Mouse (Mus musculus): Measurements from ENCODE around the gene Naif1. TPM values are rescaled to one million over a fixed set of nuclear protein-coding genes. Genes with fewer than 3 reads are reported as not detected.
A peak's percentile ranks its signal among the peaks of the same experiment; 100 is the strongest.

Gene Naif1
- polyA plus RNA-seq, 1 experiment from 2014 or later: 2.4 TPM

DNA sequence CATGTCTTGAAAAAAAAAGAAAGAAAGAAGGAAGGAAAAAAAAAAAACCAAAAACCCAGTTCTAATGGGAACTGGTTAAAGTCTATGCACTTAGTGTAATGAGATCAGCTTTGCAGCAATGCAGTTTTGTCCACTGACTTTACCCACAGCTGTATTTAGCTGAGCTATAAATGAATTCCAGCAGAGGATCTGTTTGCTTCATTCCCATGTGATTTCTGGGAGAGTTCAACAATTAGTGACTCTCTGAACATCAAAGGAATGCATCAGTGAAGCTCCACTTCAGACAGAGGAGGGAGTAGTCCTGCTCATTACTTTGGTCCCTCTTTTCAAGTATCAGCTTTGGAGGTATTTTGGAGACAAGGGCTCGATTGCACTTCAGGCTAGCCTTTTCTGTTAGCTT, 4.7 kb upstream of the Naif1 start:
- H3K4me1 ChIP-seq (replicated peaks): peaks cover 76% of the 10 kb centered on the region

DNA sequence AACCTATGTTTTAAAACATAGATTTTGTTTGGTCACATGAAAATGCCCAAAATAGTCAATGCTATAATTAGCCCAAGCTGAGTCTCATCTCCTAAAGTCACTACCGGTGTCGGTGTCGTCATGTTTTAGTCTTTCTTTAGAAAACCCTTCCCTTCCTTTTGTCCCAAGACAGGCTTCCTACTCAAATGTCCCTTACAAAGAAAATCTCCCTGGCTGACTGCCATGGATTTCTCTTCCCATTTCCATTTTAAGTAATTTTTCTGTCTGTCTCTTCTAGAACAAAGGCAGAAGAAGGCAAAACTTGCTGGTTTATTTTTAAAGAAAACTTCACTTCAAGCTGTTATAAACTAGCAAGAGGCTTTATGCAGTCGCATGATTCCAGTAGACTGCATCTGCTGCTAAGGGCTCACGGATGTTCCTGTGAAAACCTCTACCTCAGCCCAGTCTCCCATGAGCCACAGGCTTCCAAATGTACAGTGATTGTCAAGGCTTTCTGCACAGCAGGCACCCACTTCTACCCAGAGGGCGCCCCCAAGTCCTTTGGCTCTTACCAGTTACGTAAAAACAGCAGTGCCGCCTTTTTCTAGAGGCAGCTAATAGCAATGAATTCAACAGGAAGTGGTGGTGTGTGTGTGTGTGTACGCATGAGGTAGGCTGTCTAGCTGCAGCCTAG, 2.9 kb upstream of the Naif1 start:
- H3K9me3 ChIP-seq (replicated peaks): no peaks in the 10 kb centered on the region
- H3K4me3 ChIP-seq (replicated peaks): no peak overlapping the region
- no peaks in the 10 kb centered on the region for H3K27me3 ChIP-seq
- H3K36me3 ChIP-seq (replicated peaks): 0 out of 2 replicates have a peak, but pooled peaks cover 6% of the 10 kb centered on the region
- H3K4me2 ChIP-seq: peak overlapping the region; percentile 39
- H3K4me1 ChIP-seq (replicated peaks): peaks cover 73% of the 10 kb centered on the region
- H3K9ac ChIP-seq: 0 out of 2 replicates have a peak overlapping the region, but pooled peaks have one; percentile 5
- ATAC-seq (ENCODE audit: insufficient read depth): no peak
- WGBS (ENCODE audit: insufficient replicate concordance): 28% methylated on average over 9 of the region's 9 CpGs
- peak overlapping the region; percentile 76 for H3K27ac ChIP-seq (replicated peaks)

More for the DNA sequence above, 4.7 kb upstream of the Naif1 start:
- no peak for ATAC-seq (ENCODE audit: insufficient read depth)
- WGBS (ENCODE audit: insufficient replicate concordance): 51% methylated on average over 1 of the region's 1 CpGs
- Histone ChIP-seq H3K27me3 (no peaks in the 10 kb centered on the region), H3K4me3 (replicated peaks) (no peak overlapping the region), H3K9ac (no peak overlapping the region), H3K4me2 (no peak overlapping the region), H3K36me3 (replicated peaks) (0 out of 2 replicates have a peak, but pooled peaks cover 6% of the 10 kb centered on the region), H3K9me3 (replicated peaks) (no peaks in the 10 kb centered on the region), H3K27ac (replicated peaks) (no peak overlapping the region)

DNA sequence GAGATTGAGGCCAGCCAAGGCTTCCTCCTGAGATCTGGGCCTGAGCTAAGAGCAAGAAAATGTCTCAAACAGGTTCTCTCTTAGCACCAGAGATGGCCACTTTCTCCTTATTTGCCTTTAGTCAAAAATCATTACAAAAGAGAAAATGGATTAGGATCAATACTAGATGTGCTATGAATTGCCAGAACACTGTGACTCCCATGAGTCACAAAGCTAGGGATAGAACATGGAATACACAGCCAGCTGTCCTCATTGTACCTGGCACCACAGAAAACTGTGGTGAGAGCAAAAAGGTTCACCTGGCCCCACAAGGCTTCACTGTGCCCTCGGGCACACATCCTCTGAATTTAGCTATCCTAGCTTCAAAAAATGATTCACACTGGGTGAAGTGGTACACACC, 1.8 kb upstream of the Naif1 start:
- ATAC-seq (ENCODE audit: insufficient read depth): no peak
- H3K4me1 ChIP-seq (replicated peaks): peaks cover 75% of the 10 kb centered on the region
- H3K9me3 ChIP-seq (replicated peaks): no peaks in the 10 kb centered on the region
- WGBS (ENCODE audit: insufficient replicate concordance): 50% methylated on average over 1 of the region's 1 CpGs
- no peak overlapping the region for H3K4me3 ChIP-seq (replicated peaks)
- H3K36me3 ChIP-seq (replicated peaks): 0 out of 2 replicates have a peak, but pooled peaks cover 6% of the 10 kb centered on the region
- no peak overlapping the region; the same call in 1 of the 2 replicates for H3K27ac ChIP-seq (replicated peaks)
- no peak overlapping the region; the same call in 1 of the 2 replicates for H3K4me2 ChIP-seq
- no peaks in the 10 kb centered on the region for H3K27me3 ChIP-seq
- H3K9ac ChIP-seq: 0 out of 2 replicates have a peak overlapping the region, but pooled peaks have one; percentile 8

DNA sequence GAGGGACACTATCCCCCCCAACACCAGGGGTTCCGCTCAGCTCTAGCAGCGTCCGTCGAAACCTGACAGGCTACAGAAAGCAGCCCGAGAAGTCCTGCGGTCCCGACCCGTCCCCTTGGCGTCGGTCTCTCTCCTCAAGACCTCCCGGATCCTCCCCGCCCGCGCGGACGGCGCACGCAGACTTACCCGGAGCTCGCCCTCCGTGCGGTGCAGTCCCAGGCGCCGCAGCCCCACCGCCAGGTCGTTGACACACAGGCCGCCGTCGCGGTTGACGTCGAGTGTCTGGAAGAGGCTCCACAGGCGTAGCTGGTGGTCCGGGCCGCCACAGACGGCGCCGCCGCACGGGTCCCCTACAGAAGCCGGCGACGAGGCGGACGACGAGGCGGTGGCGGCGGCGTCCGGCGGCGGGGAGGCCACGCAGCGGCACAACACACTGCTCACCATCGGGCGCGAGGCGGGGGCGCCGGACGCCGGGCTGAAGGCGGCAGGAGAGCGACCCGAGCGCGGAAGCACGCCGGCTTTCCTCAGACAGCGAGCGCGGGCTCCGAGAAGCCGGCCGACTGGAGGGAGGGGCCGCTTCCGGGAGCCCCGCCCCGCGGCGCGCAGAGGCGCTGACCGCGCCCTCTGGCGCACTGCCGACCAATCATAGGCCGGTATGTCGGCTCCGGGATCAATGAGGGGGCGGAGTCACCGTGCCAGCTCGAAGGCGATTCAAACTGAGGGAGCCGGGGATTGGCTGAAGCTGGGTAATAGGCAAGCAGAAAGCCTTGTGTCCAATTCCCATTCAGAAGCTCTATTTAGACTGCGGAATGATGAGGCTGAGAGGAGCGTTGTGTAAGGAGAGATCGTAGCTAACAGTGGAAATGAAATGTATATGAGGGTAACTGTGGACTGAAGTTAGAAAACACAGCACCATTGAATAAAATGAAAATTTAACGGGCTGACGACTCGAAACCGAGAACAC, 906 bp downstream of the Naif1 start, which contains the start of gene Slc25a25:
Slc25a25 (minus strand) TSS at position 565 of the 964 bp plus-strand sequence.
- ATAC-seq (ENCODE audit: insufficient read depth): peak; percentile 88
- peak within 1 kb of the TSS; percentile 93 for H3K9ac ChIP-seq
- peak within 1 kb of the TSS; percentile 97 for H3K4me2 ChIP-seq
- H3K27ac ChIP-seq (replicated peaks): peak within 1 kb of the TSS; percentile 98
- under 1% methylated on average over 103 of the region's 103 CpGs for WGBS (ENCODE audit: insufficient replicate concordance)
- H3K4me1 ChIP-seq (replicated peaks): peaks cover 67% of the 10 kb centered on the region
- H3K9me3 ChIP-seq (replicated peaks): no peaks in the 10 kb centered on the region
- peaks cover 12% of the 10 kb centered on the region; the same call in 1 of the 2 replicates for H3K36me3 ChIP-seq (replicated peaks)
- no peaks in the 10 kb centered on the region for H3K27me3 ChIP-seq
- H3K4me3 ChIP-seq (replicated peaks): peak within 1 kb of the TSS; percentile 94

DNA sequence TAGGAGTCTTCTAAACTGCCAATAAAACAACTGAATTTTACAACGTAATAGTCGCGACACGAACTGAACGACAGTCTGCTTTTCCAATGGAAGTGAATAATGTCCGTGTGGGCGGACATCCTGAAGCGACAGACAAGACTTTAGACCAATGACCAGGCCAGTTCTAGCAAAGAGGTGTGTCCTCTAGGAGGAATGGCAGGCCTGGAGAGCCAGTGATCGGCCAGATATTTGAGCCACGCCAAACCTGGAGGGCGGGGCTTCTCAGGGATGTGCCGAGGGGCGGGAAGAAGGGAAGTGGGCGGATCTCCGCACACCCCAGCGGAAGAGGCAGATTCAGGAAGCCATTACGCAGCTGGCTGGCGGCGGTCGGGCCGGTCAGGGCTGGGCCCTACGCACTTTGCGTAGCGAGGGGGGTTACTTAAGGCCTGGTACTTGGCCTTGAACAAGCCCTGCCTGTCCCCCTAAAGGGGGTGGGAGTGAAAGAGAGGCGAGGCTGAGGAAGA, 1.7 kb downstream of the Naif1 start:
- peak overlapping the region; percentile 65 for H3K9ac ChIP-seq
- H3K27ac ChIP-seq (replicated peaks): peak overlapping the region; percentile 98
- 0% methylated on average over 25 of the region's 25 CpGs for WGBS (ENCODE audit: insufficient replicate concordance)
- H3K4me1 ChIP-seq (replicated peaks): peaks cover 63% of the 10 kb centered on the region
- peak; percentile 96 for ATAC-seq (ENCODE audit: insufficient read depth)
- H3K9me3 ChIP-seq (replicated peaks): no peaks in the 10 kb centered on the region
- peak overlapping the region; percentile 97 for H3K4me2 ChIP-seq
- H3K27me3 ChIP-seq: no peaks in the 10 kb centered on the region
- H3K4me3 ChIP-seq (replicated peaks): peak overlapping the region; percentile 94
- peaks cover 13% of the 10 kb centered on the region; the same call in 1 of the 2 replicates for H3K36me3 ChIP-seq (replicated peaks)

DNA sequence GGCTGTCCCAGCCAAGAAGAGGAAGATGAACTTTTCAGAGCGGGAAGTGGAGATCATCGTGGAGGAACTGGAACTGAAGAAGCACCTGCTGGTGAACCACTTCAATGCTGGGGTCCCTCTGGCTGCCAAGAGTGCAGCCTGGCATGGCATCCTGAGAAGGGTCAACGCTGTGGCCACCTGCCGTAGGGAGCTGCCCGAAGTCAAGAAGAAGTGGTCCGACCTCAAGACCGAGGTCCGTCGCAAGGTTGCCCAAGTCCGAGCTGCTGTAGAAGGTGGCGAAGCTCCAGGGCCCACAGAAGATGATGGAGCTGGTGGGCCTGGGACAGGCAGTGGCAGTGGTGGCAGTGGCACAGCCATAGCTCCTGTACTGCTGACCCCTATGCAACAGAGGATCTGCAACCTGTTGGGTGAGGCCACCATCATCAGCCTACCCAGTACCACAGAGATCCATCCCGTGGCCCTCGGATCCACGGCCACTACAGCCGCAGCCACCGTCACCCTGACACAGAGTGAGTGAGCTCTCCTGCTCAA, 2.2 kb downstream of the Naif1 start:
- WGBS (ENCODE audit: insufficient replicate concordance): 83% methylated on average over 16 of the region's 16 CpGs
- Histone ChIP-seq H3K36me3 (replicated peaks) (peaks cover 13% of the 10 kb centered on the region; the same call in 1 of the 2 replicates), H3K27me3 (no peaks in the 10 kb centered on the region), H3K9ac (peak overlapping the region; percentile 51), H3K9me3 (replicated peaks) (no peaks in the 10 kb centered on the region), H3K4me2 (peak overlapping the region; percentile 97), H3K27ac (replicated peaks) (peak overlapping the region; percentile 74), H3K4me1 (replicated peaks) (peaks cover 57% of the 10 kb centered on the region), H3K4me3 (replicated peaks) (peak overlapping the region; percentile 94)
- no peak for ATAC-seq (ENCODE audit: insufficient read depth)

DNA sequence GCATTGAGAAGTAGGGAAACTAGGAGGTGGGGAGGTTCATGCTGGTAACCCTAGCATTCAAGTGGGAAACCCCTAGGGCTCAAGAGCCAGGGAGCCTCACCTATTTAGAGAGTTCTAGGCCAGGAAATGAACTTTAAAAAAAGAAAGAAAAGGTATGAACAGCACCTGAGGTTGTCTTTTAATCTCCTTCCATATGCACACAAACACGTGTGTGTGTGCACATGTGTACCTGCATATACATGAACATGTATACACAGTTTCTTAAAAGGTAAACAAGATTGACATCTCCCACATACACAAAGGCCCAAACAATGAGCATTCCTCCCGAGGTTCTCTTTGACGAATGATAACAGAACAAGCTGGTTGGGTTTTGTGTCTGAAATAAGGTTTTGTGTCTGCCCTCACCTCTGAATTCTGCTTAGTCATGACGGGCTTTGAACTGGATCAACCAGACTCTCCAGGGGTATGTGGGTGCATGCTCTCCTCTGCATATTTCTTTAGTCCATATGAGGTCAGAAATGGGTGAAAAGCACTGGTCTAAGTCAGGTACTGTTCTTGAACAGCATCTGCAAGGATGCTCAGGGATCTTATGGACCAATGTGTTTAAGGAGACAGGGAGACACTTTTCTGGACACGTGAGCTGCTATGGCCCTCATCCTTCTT, 3.5 kb downstream of the Naif1 start:
- peaks cover 13% of the 10 kb centered on the region; the same call in 1 of the 2 replicates for H3K36me3 ChIP-seq (replicated peaks)
- peak overlapping the region; percentile 97; the same call in 1 of the 2 replicates for H3K4me2 ChIP-seq
- no peak overlapping the region for H3K4me3 ChIP-seq (replicated peaks)
- H3K27me3 ChIP-seq: no peaks in the 10 kb centered on the region
- no peak overlapping the region for H3K9ac ChIP-seq
- no peak overlapping the region for H3K27ac ChIP-seq (replicated peaks)
- no peak for ATAC-seq (ENCODE audit: insufficient read depth)
- H3K9me3 ChIP-seq (replicated peaks): no peaks in the 10 kb centered on the region
- H3K4me1 ChIP-seq (replicated peaks): peaks cover 48% of the 10 kb centered on the region
- 62% methylated on average over 5 of the region's 5 CpGs for WGBS (ENCODE audit: insufficient replicate concordance)

DNA sequence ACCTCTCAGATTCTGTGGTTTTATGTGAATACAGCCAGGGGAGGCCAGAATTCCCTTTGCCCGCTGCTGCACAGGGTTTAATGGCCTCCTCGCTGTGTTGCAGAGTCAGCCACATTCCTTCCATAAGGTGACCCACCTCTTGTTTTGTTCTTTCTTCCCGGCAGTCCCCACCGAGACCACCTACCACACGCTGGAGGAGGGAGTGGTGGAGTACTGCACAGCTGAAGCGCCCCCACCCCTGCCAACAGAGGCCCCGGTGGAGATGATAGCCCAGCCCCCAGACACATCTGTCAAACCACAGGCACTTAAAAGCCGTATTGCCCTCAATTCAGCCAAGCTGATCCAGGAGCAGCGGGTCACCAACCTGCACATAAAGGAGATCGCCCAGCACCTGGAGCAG, 4.4 kb downstream of the Naif1 start:
- no peak overlapping the region for H3K27ac ChIP-seq (replicated peaks)
- no peaks in the 10 kb centered on the region for H3K27me3 ChIP-seq
- H3K36me3 ChIP-seq (replicated peaks): peaks cover 13% of the 10 kb centered on the region; the same call in 1 of the 2 replicates
- H3K4me1 ChIP-seq (replicated peaks): peaks cover 41% of the 10 kb centered on the region
- H3K4me2 ChIP-seq: no peak overlapping the region
- H3K9ac ChIP-seq: no peak overlapping the region
- H3K4me3 ChIP-seq (replicated peaks): no peak overlapping the region
- no peak for ATAC-seq (ENCODE audit: insufficient read depth)
- WGBS (ENCODE audit: insufficient replicate concordance): 74% methylated on average over 10 of the region's 10 CpGs
- H3K9me3 ChIP-seq (replicated peaks): no peaks in the 10 kb centered on the region

DNA sequence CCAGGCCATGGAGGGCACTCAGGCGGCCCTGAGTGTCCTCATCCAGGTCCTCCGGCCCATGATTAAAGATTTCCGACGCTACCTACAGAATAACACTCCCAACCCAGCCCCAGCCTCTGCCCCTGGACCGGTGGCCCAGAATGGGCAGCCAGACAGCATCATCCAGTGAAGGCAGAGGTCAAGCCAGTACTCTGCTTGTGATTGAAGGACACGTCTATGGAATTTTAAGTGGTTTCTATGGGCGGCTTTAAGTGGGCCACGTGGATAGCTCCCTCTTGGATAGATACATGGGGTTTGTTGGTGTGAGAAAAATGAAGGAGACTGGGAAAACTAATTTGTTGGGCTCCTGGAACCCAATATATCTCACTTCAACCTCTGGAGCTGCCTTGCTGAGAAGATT, 4.8 kb downstream of the Naif1 start:
- H3K9me3 ChIP-seq (replicated peaks): no peaks in the 10 kb centered on the region
- H3K4me2 ChIP-seq: no peak overlapping the region
- no peaks in the 10 kb centered on the region for H3K27me3 ChIP-seq
- ATAC-seq (ENCODE audit: insufficient read depth): no peak
- H3K4me3 ChIP-seq (replicated peaks): no peak overlapping the region
- H3K27ac ChIP-seq (replicated peaks): no peak overlapping the region
- H3K9ac ChIP-seq: no peak overlapping the region
- 75% methylated on average over 8 of the region's 8 CpGs for WGBS (ENCODE audit: insufficient replicate concordance)
- H3K36me3 ChIP-seq (replicated peaks): peaks cover 13% of the 10 kb centered on the region; the same call in 1 of the 2 replicates
- H3K4me1 ChIP-seq (replicated peaks): peaks cover 36% of the 10 kb centered on the region

DNA sequence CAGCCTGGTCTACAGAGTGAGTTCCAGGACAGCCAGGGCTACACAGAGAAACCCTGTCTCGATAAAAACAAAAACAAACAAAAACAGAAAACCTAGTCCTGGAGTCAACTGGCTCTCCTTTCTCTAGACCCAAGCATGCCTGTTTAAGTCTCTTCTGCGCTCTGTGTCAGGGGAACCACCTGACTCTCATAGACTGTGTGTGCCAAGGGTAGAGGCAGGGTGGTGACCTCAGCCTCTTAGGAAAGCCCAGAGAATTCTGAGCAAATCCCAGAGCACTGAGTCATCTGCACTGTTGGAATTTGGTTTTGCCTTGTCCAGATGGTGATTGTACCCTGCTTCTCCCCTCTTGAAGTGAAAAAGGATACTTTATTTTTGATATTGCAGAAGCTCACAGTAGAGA, 8.0 kb downstream of the Naif1 start:
- Histone ChIP-seq H3K4me2 (no peak overlapping the region), H3K36me3 (replicated peaks) (peaks cover 13% of the 10 kb centered on the region; the same call in 1 of the 2 replicates), H3K4me3 (replicated peaks) (no peak overlapping the region), H3K9me3 (replicated peaks) (no peaks in the 10 kb centered on the region), H3K4me1 (replicated peaks) (peaks cover 14% of the 10 kb centered on the region), H3K27me3 (no peaks in the 10 kb centered on the region), H3K9ac (no peak overlapping the region), H3K27ac (replicated peaks) (no peak overlapping the region)
- 60% methylated on average over 2 of the region's 2 CpGs for WGBS (ENCODE audit: insufficient replicate concordance)
- no peak for ATAC-seq (ENCODE audit: insufficient read depth)

All from liver, embryonic 15.5 days (tissue).